Mouse (Mus musculus): ENCODE measurements around the gene Ccdc173. TPM values are rescaled to one million over a fixed set of nuclear protein-coding genes. Genes with fewer than 3 reads are reported as not detected.

Ccdc173 gene
- polyA plus RNA-seq, 1 experiment from 2014 or later = 4.8 TPM

GRCm38 (mm10) chr2:69714126-69714525 lies 75.2 kb downstream of the Ccdc173 start:
- Histone ChIP-seq H3K36me3 (no peaks in the 10 kb centered on the region), H3K9ac (replicated peaks) (no peak overlapping the region), H3K27me3 (peaks cover 8% of the 10 kb centered on the region; the same call in 1 of the 2 replicates), H3K9me3 (no peaks in the 10 kb centered on the region), H3K4me1 (peaks cover 5% of the 10 kb centered on the region), H3K4me2 (replicated peaks) (no peak overlapping the region), H3K27ac (replicated peaks) (no peak overlapping the region), H3K4me3 (no peak overlapping the region)
- 81% methylated on average over 5 of the region's 5 CpGs for WGBS
- ATAC-seq (ENCODE audit: low FRiP score, low read depth) = no peak

GRCm38 (mm10) chr2:69713626-69714014 lies 75.8 kb downstream of the Ccdc173 start:
- WGBS = 31% methylated on average over 4 of the region's 4 CpGs
- peak; percentile 64 for ATAC-seq (ENCODE audit: low FRiP score, low read depth)
- H3K36me3 ChIP-seq = no peaks in the 10 kb centered on the region
- no peak overlapping the region for H3K27ac ChIP-seq (replicated peaks)
- peaks cover 7% of the 10 kb centered on the region; the same call in 1 of the 2 replicates for H3K27me3 ChIP-seq
- H3K4me1 ChIP-seq = peaks cover 5% of the 10 kb centered on the region
- H3K4me3 ChIP-seq = peak overlapping the region; percentile 81
- H3K9ac ChIP-seq (replicated peaks) = no peak overlapping the region
- H3K9me3 ChIP-seq = no peaks in the 10 kb centered on the region
- H3K4me2 ChIP-seq (replicated peaks) = peak overlapping the region; percentile 79

GRCm38 (mm10) chr2:69712981-69713625 lies 76.3 kb downstream of the Ccdc173 start, which contains the start of gene Fastkd1:
Gene Fastkd1, minus strand, starts transcription at chr2:69713516.
- WGBS = under 1% methylated on average over 39 of the region's 39 CpGs
- Histone ChIP-seq H3K4me2 (replicated peaks) (peak within 1 kb of the TSS; percentile 79), H3K4me1 (peaks cover 5% of the 10 kb centered on the region), H3K36me3 (no peaks in the 10 kb centered on the region), H3K9ac (replicated peaks) (peak within 1 kb of the TSS; percentile 69), H3K4me3 (peak within 1 kb of the TSS; percentile 81), H3K27ac (replicated peaks) (no peak within 1 kb of the TSS), H3K9me3 (no peaks in the 10 kb centered on the region), H3K27me3 (peaks cover 4% of the 10 kb centered on the region; the same call in 1 of the 2 replicates)
- peak; percentile 99 for ATAC-seq (ENCODE audit: low FRiP score, low read depth)

GRCm38 (mm10) chr2:69712171-69712570 lies 77.2 kb downstream of the Ccdc173 start:
- Histone ChIP-seq H3K27me3 (peaks cover 4% of the 10 kb centered on the region; the same call in 1 of the 2 replicates), H3K4me1 (peaks cover 5% of the 10 kb centered on the region), H3K4me2 (replicated peaks) (no peak overlapping the region), H3K9ac (replicated peaks) (no peak overlapping the region), H3K27ac (replicated peaks) (no peak overlapping the region), H3K36me3 (peaks cover 3% of the 10 kb centered on the region), H3K4me3 (no peak overlapping the region), H3K9me3 (no peaks in the 10 kb centered on the region)
- ATAC-seq (ENCODE audit: low FRiP score, low read depth) = no peak
- WGBS = 93% methylated on average over 14 of the region's 14 CpGs

Other genes with a start within 250 kb of the Ccdc173 start
- 5.7 and 6.9 TPM in 2 replicates for gene Lrp2, start 203.5 kb downstream of the Ccdc173 start, polyA plus RNA-seq (2016; fragmentation: Nextera tagmentation; extraction: Ambion mirVana)
- 18.6 and 21.1 TPM in 2 replicates for gene Bbs5, start 142.4 kb downstream of the Ccdc173 start, polyA plus RNA-seq (2016; fragmentation: Nextera tagmentation; extraction: Ambion mirVana)
- gene Klhl41, start 119.5 kb downstream of the Ccdc173 start, polyA plus RNA-seq (2016; fragmentation: Nextera tagmentation; extraction: Ambion mirVana) = 0.27 and 0.34 TPM in 2 replicates
- gene Fastkd1, start 76.1 kb downstream of the Ccdc173 start, polyA plus RNA-seq (2016; fragmentation: Nextera tagmentation; extraction: Ambion mirVana) = 16.2 and 18.2 TPM in 2 replicates
- gene Ppig, start 67.0 kb downstream of the Ccdc173 start, polyA plus RNA-seq (2016; fragmentation: Nextera tagmentation; extraction: Ambion mirVana) = 146 and 151 TPM in 2 replicates
- gene Phospho2, start within 50 bp of the Ccdc173 start, polyA plus RNA-seq (2016; fragmentation: Nextera tagmentation; extraction: Ambion mirVana) = 33.9 and 36.2 TPM in 2 replicates
- 41.0 and 51.6 TPM in 2 replicates for gene Klhl23, start 32.4 kb upstream of the Ccdc173 start, polyA plus RNA-seq (2016; fragmentation: Nextera tagmentation; extraction: Ambion mirVana)
- 379 and 421 TPM in 2 replicates for gene Ssb, start 72.0 kb upstream of the Ccdc173 start, polyA plus RNA-seq (2016; fragmentation: Nextera tagmentation; extraction: Ambion mirVana)
- 35.4 and 39.7 TPM in 2 replicates for gene Mettl5, start 96.0 kb upstream of the Ccdc173 start, polyA plus RNA-seq (2016; fragmentation: Nextera tagmentation; extraction: Ambion mirVana)
- gene Ubr3, start 107.7 kb upstream of the Ccdc173 start, polyA plus RNA-seq (2016; fragmentation: Nextera tagmentation; extraction: Ambion mirVana) = 24.3 and 24.8 TPM in 2 replicates
- gene Myo3b, start 249.6 kb upstream of the Ccdc173 start, polyA plus RNA-seq (2016; fragmentation: Nextera tagmentation; extraction: Ambion mirVana) = 0.13 TPM in 1 of 2 replicates, not detected in the other